17 mouse cellular contexts compared by ENCODE assay signal in genomic region chr3:21808539-21808938, GRCm38 (mm10).
"Had no signal": no experiment of that assay in that cellular context is flagged by ENCODE, and none has a peak within 500 bp of the region (broad histone marks: within the 10 kb centered on the region; RNA-seq: fewer than 3 reads in every experiment).

No protein-coding gene starts in this region.

- H3K4me3 ChIP-seq: limb, embryonic 12.5 days; midbrain, embryonic 13.5 days; myocyte; neural tube, embryonic 15.5 days; stomach, embryonic 15.5 days had no signal

- H3K4me1 ChIP-seq: stomach, embryonic 15.5 days had no signal

- H3K36me3 ChIP-seq: limb, embryonic 12.5 days; midbrain, embryonic 13.5 days; neural tube, embryonic 15.5 days; stomach, embryonic 15.5 days had no signal

- H3K27me3 ChIP-seq: limb, embryonic 12.5 days; midbrain, embryonic 13.5 days; neural tube, embryonic 15.5 days; stomach, embryonic 15.5 days had no signal

- H3K27ac ChIP-seq: kidney, postnatal 0 days; liver, embryonic 14.5 days; midbrain, embryonic 13.5 days; stomach, embryonic 15.5 days had no signal

- DNase-seq: kidney, adult 11 months; kidney, adult 9 months; kidney, postnatal 36 days; layer of hippocampus, adult 9-11 months; layer of hippocampus, postnatal 36 days; liver; lung, adult 2 months; lung, postnatal 4 days; thymus, postnatal 4 days had no signal

- ATAC-seq: lung, postnatal 0 days; midbrain, embryonic 13.5 days had no signal
